Mouse (Mus musculus): ENCODE data around the gene Aftph.

Gene Aftph

DNA sequence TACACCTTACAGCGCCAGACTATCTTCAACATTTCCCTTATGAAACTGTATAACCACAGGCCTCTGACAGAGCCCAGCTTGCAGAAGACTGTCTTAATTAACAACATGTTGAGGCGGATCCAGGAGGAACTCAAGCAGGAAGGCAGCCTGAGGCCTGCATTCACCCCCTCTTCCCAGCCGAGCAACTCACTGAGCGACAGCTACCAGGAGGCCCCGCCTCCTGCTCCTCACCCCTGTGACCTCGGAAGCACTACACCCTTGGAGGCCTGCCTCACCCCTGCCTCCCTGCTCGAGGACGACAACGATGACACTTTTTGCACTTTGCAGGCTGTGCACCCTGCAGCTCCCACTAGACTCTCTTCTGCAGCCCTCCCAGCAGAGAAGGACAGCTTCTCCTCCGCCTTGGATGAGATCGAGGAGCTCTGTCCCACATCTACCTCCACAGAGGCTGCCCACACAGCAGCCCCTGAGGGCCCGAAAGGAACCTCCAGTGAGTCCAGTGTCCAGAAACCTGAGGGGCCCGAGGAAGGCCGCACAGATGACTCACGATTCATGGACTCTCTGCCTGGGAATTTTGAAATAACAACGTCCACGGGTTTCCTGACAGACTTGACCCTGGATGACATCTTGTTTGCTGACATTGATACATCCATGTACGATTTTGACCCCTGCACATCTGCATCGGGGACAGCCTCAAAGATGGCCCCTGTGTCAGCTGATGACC is 93.3 kb downstream of the Aftph start:
- DNase-seq (ENCODE audit: low read depth, low spot score), result peak; percentile 59

DNA sequence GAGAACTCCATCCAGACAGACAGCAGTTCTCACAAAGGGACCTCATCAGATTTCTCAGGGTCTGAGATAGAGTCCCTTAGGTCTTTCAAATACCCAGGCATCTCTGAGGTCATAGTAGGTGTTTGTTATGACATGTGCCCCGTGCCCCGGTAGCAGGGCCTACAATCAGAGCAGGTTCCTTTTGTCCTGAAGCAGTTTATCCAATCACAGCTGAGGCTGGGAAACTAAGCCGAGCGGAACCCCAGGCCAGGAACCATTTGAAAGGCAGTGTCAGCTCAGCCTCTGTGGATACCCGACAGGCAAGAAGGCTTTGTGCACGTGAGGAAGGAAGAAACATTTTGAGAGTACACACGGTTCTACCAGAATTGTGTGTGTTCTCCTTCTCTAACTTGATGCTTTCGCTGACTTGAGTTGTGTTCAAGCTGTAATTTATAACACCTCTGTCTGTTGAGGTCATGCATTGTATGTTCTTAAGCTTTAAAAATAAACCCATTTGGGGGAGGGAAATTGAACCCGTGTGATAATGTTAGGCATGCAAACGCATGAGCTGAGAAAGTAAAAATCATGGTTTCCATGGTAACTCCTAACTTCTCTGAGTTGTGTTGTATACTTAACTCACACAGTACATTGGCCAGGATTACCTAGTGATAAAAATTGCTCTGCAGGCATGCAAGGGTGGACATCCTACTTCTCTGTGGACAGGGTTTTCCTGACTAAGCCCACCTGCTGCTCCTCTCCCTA is 94.2 kb downstream of the Aftph start:
- DNase-seq (ENCODE audit: low read depth, low spot score), result no peak

GRCm38 (mm10) chr11:20646142-20646541 is 95.2 kb downstream of the Aftph start:
- no peak for DNase-seq (ENCODE audit: low read depth, low spot score)

DNA sequence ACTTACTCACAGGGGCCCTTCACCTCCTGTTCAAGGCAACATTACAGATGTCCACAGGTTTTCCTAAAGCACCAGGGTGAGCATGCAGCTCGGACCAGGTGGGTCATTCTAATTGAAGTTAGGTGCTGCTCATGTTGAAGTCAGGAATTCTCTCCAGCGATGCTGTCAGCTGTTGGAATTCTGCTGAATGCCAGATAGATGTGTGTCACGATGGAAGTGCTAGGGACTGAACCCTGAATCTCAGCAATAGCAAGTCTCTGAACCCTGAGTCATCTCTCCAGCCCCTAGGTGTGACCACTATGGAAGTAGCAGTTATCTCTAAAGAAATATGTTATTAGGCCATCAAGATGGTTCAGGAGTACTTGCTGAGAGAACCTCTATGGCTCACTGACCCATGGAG is 95.9 kb downstream of the Aftph start:
- no peak for DNase-seq (ENCODE audit: low read depth, low spot score)

GRCm38 (mm10) chr11:20644872-20645271 is 96.5 kb downstream of the Aftph start:
- no peak for DNase-seq (ENCODE audit: low read depth, low spot score)

- DNase-seq (ENCODE audit: low read depth, low spot score), result no peak
Observed at GRCm38 (mm10) chr11:20644166-20644565, 97.2 kb downstream of the Aftph start.

DNA sequence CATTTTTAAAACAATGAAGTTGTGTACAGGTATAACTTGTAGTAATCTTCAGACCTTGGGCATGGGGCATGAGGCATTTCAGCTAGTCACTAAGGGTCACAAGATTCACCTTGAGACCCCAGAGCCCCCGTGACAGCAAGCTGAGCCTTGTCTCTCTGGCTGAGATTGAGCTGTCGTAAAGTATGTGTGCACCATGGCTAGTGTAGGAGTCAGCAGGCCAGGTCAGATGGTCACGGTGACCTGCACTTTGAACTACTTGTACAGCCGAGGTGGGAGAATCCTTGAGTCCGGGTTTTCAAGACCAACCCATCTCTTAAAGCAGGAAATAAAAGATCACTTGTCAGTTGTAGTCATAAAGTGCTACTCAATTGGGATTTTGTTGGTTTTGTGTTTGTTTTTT is 98.2 kb downstream of the Aftph start:
- DNase-seq (ENCODE audit: low read depth, low spot score), result no peak

- no peak for DNase-seq (ENCODE audit: low read depth, low spot score)
Observed at GRCm38 (mm10) chr11:20642321-20642720, 99.1 kb downstream of the Aftph start.

GRCm38 (mm10) chr11:20639918-20640447 is 101.4 kb downstream of the Aftph start:
- DNase-seq (ENCODE audit: low read depth, low spot score), result peak; percentile 82

DNA sequence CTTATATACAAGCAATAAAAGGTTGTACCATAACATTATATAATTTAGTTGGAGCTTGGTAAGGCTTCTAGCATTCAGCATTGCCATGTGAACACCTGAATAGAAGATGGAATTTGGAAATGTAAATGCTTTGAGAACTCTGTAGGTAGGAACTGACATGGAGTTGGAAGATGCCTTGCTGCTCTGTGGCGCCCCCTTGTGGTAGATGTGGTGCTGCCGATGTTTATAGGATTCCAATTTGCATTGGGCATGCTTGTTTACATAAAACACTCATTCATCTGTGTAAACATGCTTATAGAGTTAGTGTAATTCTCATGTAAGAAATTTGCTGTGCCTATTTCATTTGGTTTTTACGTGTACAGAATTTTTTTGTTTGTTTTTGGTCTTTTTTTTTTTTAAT is 102.5 kb downstream of the Aftph start:
- DNase-seq (ENCODE audit: low read depth, low spot score), result peak; percentile 65

DNA sequence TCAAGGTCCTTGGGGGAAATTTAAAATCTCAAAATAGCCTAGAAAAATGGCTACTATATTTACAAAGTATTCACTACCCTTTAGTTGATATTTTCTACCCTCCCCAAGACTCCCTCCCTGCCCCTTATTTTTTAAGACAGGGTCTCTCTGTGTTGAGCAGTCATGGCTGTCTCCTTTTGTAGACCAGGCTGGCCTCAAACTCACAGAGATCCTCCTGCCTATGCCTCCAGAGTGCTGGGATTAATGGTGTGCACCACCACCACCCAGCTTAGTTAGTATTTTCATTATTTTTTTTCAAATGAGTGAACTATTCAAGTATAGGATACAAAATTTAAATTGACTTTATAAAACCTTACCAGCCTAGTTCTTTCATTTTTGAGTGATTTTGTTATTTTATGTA is 104.3 kb downstream of the Aftph start:
- no peak for DNase-seq (ENCODE audit: low read depth, low spot score)

- no peak for DNase-seq (ENCODE audit: low read depth, low spot score)
Observed at GRCm38 (mm10) chr11:20636114-20636513, 105.3 kb downstream of the Aftph start.

- no peak for DNase-seq (ENCODE audit: low read depth, low spot score)
Observed at GRCm38 (mm10) chr11:20635646-20636045, 105.7 kb downstream of the Aftph start.

Measured in forelimb bud, embryonic 11.5 days (tissue).